Mouse (Mus musculus): Measurements from ENCODE around the gene Il23a.

GRCm38 (mm10) chr10:128255925-128256324, 42.6 kb downstream of the Il23a start:
- TF ChIP-seq CTCF (conservative IDR thresholded peaks at IDR 0.05; ENCODE audit: low read length) (no peak), NANOG (IDR thresholded peaks at IDR 0.05; ENCODE audit: borderline replicate concordance, low read length) (no peak)

Measured in E14TG2a.4 (cell line).